Mouse (Mus musculus): Measurements from ENCODE around the gene Dpf1. TPM values are rescaled to one million over a fixed set of nuclear protein-coding genes. Genes with fewer than 3 reads are reported as not detected.

Dpf1 gene
- polyA plus RNA-seq, 1 experiment = 0.06 TPM

- DNase-seq (ENCODE audit: low read depth in 1 of 2, low spot score in 2 of 2) = no peak
- no peaks in the 10 kb centered on the region for H3K36me3 ChIP-seq (ENCODE audit: control insufficient read depth, insufficient read depth, low read length)
- 57% methylated on average over 8 of the region's 8 CpGs for WGBS
- H3K27me3 ChIP-seq (ENCODE audit: control insufficient read depth, insufficient read depth, low read length) = peaks cover 3% of the 10 kb centered on the region; the same call in 1 of the 2 replicates
- peaks cover 9% of the 10 kb centered on the region for H3K4me1 ChIP-seq (ENCODE audit: control insufficient read depth, insufficient read depth, insufficient read length)
- H3K4me3 ChIP-seq (ENCODE audit: extremely low read depth, insufficient read depth, insufficient read length) = no peak overlapping the region
- peak overlapping the region; percentile 26; the same call in 1 of the 2 replicates for H3K27ac ChIP-seq (ENCODE audit: insufficient read depth, low read length)
- no peak for TF ChIP-seq CTCF (IDR thresholded peaks at IDR 0.05; ENCODE audit: extremely low read depth, insufficient read depth, insufficient read length, insufficient replicate concordance)
- TF ChIP-seq POLR2A (IDR thresholded peaks at IDR 0.05; ENCODE audit: low read depth, low read length) = no peak
Observed at GRCm38 (mm10) chr7:29292458-29293098, 11.2 kb upstream of the Dpf1 start.

- no peak for TF ChIP-seq POLR2A (IDR thresholded peaks at IDR 0.05; ENCODE audit: low read depth, low read length)
- no peak for TF ChIP-seq CTCF (IDR thresholded peaks at IDR 0.05; ENCODE audit: extremely low read depth, insufficient read depth, insufficient read length, insufficient replicate concordance)
- 80% methylated on average over 19 of the region's 19 CpGs for WGBS
- Histone ChIP-seq H3K4me3 (ENCODE audit: extremely low read depth, insufficient read depth, insufficient read length) (no peak overlapping the region), H3K27ac (ENCODE audit: insufficient read depth, low read length) (peak overlapping the region; percentile 26; the same call in 1 of the 2 replicates), H3K36me3 (ENCODE audit: control insufficient read depth, insufficient read depth, low read length) (no peaks in the 10 kb centered on the region), H3K27me3 (ENCODE audit: control insufficient read depth, insufficient read depth, low read length) (peaks cover 3% of the 10 kb centered on the region; the same call in 1 of the 2 replicates), H3K4me1 (ENCODE audit: control insufficient read depth, insufficient read depth, insufficient read length) (peaks cover 9% of the 10 kb centered on the region)
- no peak for DNase-seq (ENCODE audit: low read depth in 1 of 2, low spot score in 2 of 2)
Observed at GRCm38 (mm10) chr7:29293131-29294065, 10.4 kb upstream of the Dpf1 start.

- WGBS = 48% methylated on average over 13 of the region's 13 CpGs
- Histone ChIP-seq H3K36me3 (ENCODE audit: control insufficient read depth, insufficient read depth, low read length) (no peaks in the 10 kb centered on the region), H3K27ac (ENCODE audit: insufficient read depth, low read length) (peak overlapping the region; percentile 24), H3K4me3 (ENCODE audit: extremely low read depth, insufficient read depth, insufficient read length) (no peak overlapping the region), H3K4me1 (ENCODE audit: control insufficient read depth, insufficient read depth, insufficient read length) (peaks cover 2% of the 10 kb centered on the region; the same call in 1 of the 2 replicates), H3K27me3 (ENCODE audit: control insufficient read depth, insufficient read depth, low read length) (peaks cover under 1% of the 10 kb centered on the region; the same call in 1 of the 2 replicates)
- no peak for DNase-seq (ENCODE audit: low read depth in 1 of 2, low spot score in 2 of 2)
- no peak for TF ChIP-seq POLR2A (IDR thresholded peaks at IDR 0.05; ENCODE audit: low read depth, low read length)
- TF ChIP-seq CTCF (IDR thresholded peaks at IDR 0.05; ENCODE audit: extremely low read depth, insufficient read depth, insufficient read length, insufficient replicate concordance) = no peak
Observed at GRCm38 (mm10) chr7:29294111-29294761, 9.5 kb upstream of the Dpf1 start.

GRCm38 (mm10) chr7:29295861-29296647, 7.7 kb upstream of the Dpf1 start:
- no peak for DNase-seq (ENCODE audit: low read depth in 1 of 2, low spot score in 2 of 2)
- WGBS = 82% methylated on average over 24 of the region's 24 CpGs
- H3K4me1 ChIP-seq (ENCODE audit: control insufficient read depth, insufficient read depth, insufficient read length) = no peaks in the 10 kb centered on the region
- no peak overlapping the region for H3K27ac ChIP-seq (ENCODE audit: insufficient read depth, low read length)
- TF ChIP-seq CTCF (IDR thresholded peaks at IDR 0.05; ENCODE audit: extremely low read depth, insufficient read depth, insufficient read length, insufficient replicate concordance) (no peak), POLR2A (IDR thresholded peaks at IDR 0.05; ENCODE audit: low read depth, low read length) (no peak)
- no peaks in the 10 kb centered on the region for H3K27me3 ChIP-seq (ENCODE audit: control insufficient read depth, insufficient read depth, low read length)
- H3K4me3 ChIP-seq (ENCODE audit: extremely low read depth, insufficient read depth, insufficient read length) = no peak overlapping the region
- no peaks in the 10 kb centered on the region for H3K36me3 ChIP-seq (ENCODE audit: control insufficient read depth, insufficient read depth, low read length)

GRCm38 (mm10) chr7:29296998-29297397, 6.8 kb upstream of the Dpf1 start:
- no peaks in the 10 kb centered on the region for H3K4me1 ChIP-seq (ENCODE audit: control insufficient read depth, insufficient read depth, insufficient read length)
- 20% methylated on average over 10 of the region's 10 CpGs for WGBS
- TF ChIP-seq POLR2A (IDR thresholded peaks at IDR 0.05; ENCODE audit: low read depth, low read length) = no peak
- TF ChIP-seq CTCF (IDR thresholded peaks at IDR 0.05; ENCODE audit: extremely low read depth, insufficient read depth, insufficient read length, insufficient replicate concordance) = peak; percentile 68; the same call in 1 of the 2 replicates
- peak; percentile 41 to 50 for DNase-seq (ENCODE audit: low read depth in 1 of 2, low spot score in 2 of 2)
- H3K27me3 ChIP-seq (ENCODE audit: control insufficient read depth, insufficient read depth, low read length) = no peaks in the 10 kb centered on the region
- no peaks in the 10 kb centered on the region for H3K36me3 ChIP-seq (ENCODE audit: control insufficient read depth, insufficient read depth, low read length)
- H3K4me3 ChIP-seq (ENCODE audit: extremely low read depth, insufficient read depth, insufficient read length) = no peak overlapping the region
- no peak overlapping the region for H3K27ac ChIP-seq (ENCODE audit: insufficient read depth, low read length)

GRCm38 (mm10) chr7:29301127-29301566, 2.6 kb upstream of the Dpf1 start:
- DNase-seq (ENCODE audit: low read depth in 1 of 2, low spot score in 2 of 2) = peak in 1 of 2 experiments; percentile 41
- peaks cover 18% of the 10 kb centered on the region for H3K27me3 ChIP-seq (ENCODE audit: control insufficient read depth, insufficient read depth, low read length)
- H3K27ac ChIP-seq (ENCODE audit: insufficient read depth, low read length) = no peak overlapping the region
- TF ChIP-seq POLR2A (IDR thresholded peaks at IDR 0.05; ENCODE audit: low read depth, low read length) (no peak), CTCF (IDR thresholded peaks at IDR 0.05; ENCODE audit: extremely low read depth, insufficient read depth, insufficient read length, insufficient replicate concordance) (peak; percentile 74; the same call in 1 of the 2 replicates)
- H3K36me3 ChIP-seq (ENCODE audit: control insufficient read depth, insufficient read depth, low read length) = no peaks in the 10 kb centered on the region
- H3K4me1 ChIP-seq (ENCODE audit: control insufficient read depth, insufficient read depth, insufficient read length) = no peaks in the 10 kb centered on the region
- WGBS = 9% methylated on average over 7 of the region's 7 CpGs
- no peak overlapping the region for H3K4me3 ChIP-seq (ENCODE audit: extremely low read depth, insufficient read depth, insufficient read length)

Data from spleen, adult 2 months (tissue).